Comparison of ENCODE assay signal across 13 mouse cellular contexts in the genomic region with DNA sequence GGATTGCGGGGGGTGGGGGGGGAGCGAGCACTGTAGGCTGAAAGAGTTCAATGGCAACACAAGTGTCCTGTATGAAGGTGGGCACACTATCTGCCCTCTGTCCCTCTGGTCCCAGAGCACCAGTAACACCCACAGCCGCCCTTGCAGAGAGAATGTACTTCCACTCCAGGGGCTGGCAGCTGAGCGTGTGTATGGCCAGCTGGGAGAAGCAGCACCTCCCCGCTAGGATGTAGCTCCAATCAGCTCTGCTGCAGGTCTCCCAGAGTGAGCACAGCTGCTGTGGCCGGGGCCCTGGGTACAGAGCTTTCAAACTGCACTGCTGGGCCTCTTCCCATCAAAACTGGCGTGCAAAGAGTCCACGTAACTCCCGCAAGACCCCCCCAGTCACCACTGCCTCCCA. TPM values are rescaled to one million over a fixed set of nuclear protein-coding genes. Genes with fewer than 3 reads are reported as not detected.
A peak's percentile ranks its signal among the peaks of the same experiment; 100 is the strongest.
DNase-seq lines count a peak whose midpoint lies in the region; ATAC-seq and TF ChIP-seq lines count a peak whose summit lies in the region.
"Had no signal": no experiment of that assay in that cellular context is flagged by ENCODE, and none has a peak within 500 bp of the region (broad histone marks: within the 10 kb centered on the region; RNA-seq: fewer than 3 reads in every experiment).

No protein-coding gene starts in this region.

- ATAC-seq in intestine, embryonic 15.5 days = no peak
- no peak for ATAC-seq in intestine, postnatal 0 days

- H3K4me1 ChIP-seq in intestine, embryonic 15.5 days (replicated peaks) = peaks cover 46% of the 10 kb centered on the region
- 0 out of 2 replicates have a peak, but pooled peaks cover 3% of the 10 kb centered on the region for H3K4me1 ChIP-seq in intestine, postnatal 0 days (replicated peaks; ENCODE audit: control insufficient read depth, insufficient read depth, low read length)

- H3K4me2 ChIP-seq in intestine, embryonic 15.5 days (replicated peaks) = no peak overlapping the region
- H3K4me2 ChIP-seq in intestine, postnatal 0 days (replicated peaks; ENCODE audit: low read depth) = no peak overlapping the region

- DNase-seq in adrenal gland, postnatal 14 days = peak; percentile 43
- DNase-seq in adrenal gland, postnatal 36 days = no peak
- peak; percentile 40 to 54 for DNase-seq in thymus, postnatal 10 days (ENCODE audit: low spot score in 2 of 2)
- DNase-seq in thymus, postnatal 25 days = no peak
- no peak for DNase-seq in layer of hippocampus, adult 18-20 months (ENCODE audit: low spot score in 2 of 2)
- DNase-seq in ovary, postnatal 10 days (ENCODE audit: low spot score) = no peak
- DNase-seq: adrenal gland, adult 2 months; cerebellum, adult 9-10 months; kidney, postnatal 36 days; lung, postnatal 14 days; right cerebral cortex, postnatal 14 days had no signal

- 53% methylated on average over 9 of the region's 9 CpGs for WGBS in intestine, embryonic 15.5 days
- 61% methylated on average over 9 of the region's 9 CpGs for WGBS in intestine, postnatal 0 days

- no peak for TF ChIP-seq CTCF in intestine, postnatal 0 days (IDR thresholded peaks at IDR 0.05; ENCODE audit: low read depth)

- H3K27ac ChIP-seq in intestine, embryonic 15.5 days = 0 out of 2 replicates have a peak overlapping the region, but pooled peaks have one; percentile 22
- H3K27ac ChIP-seq in intestine, postnatal 0 days (ENCODE audit: low read depth, low read length) = no peak overlapping the region

- no peak overlapping the region for H3K9ac ChIP-seq in intestine, embryonic 15.5 days
- H3K9ac ChIP-seq in intestine, postnatal 0 days (ENCODE audit: low read depth, low read length) = no peak overlapping the region

- H3K4me3 ChIP-seq in intestine, embryonic 15.5 days (replicated peaks) = no peak overlapping the region
- no peak overlapping the region for H3K4me3 ChIP-seq in intestine, postnatal 0 days (ENCODE audit: low read depth, low read length)

- no peaks in the 10 kb centered on the region for H3K9me3 ChIP-seq in intestine, embryonic 15.5 days
- H3K9me3 ChIP-seq in intestine, postnatal 0 days (ENCODE audit: control insufficient read depth) = no peaks in the 10 kb centered on the region

- no peaks in the 10 kb centered on the region for H3K27me3 ChIP-seq in intestine, embryonic 15.5 days (replicated peaks)
- H3K27me3 ChIP-seq in intestine, postnatal 0 days (replicated peaks; ENCODE audit: control insufficient read depth, insufficient read depth, low read length) = no peaks in the 10 kb centered on the region

- no peaks in the 10 kb centered on the region for H3K36me3 ChIP-seq in intestine, embryonic 15.5 days
- no peaks in the 10 kb centered on the region for H3K36me3 ChIP-seq in intestine, postnatal 0 days (ENCODE audit: control insufficient read depth, insufficient read depth)

RNA-seq across cellular contexts. Expression of a gene that starts 14.9 kb away (rescaled TPM):
- 40.8 and 45.4 TPM in 2 replicates for total RNA-seq in adrenal gland, postnatal 14 days (2021)
- 10 to 100 TPM; 43.5 to 58.3 TPM for total RNA-seq in adrenal gland, postnatal 36 days (2021)
- polyA plus RNA-seq in intestine, embryonic 15.5 days (2015; fragmentation: Nextera tagmentation; extraction: Ambion mirVana) = 8.0 and 8.6 TPM in 2 replicates
- 2.3 and 2.6 TPM in 2 replicates for polyA plus RNA-seq in intestine, postnatal 0 days (2015; fragmentation: Nextera tagmentation; extraction: Ambion mirVana)
- 10 to 100 TPM; 22.2 to 26.0 TPM for total RNA-seq in layer of hippocampus, adult 18-20 months (2021)

Comparison
In these comparisons a context has a peak if more than half of its experiments do, and no peak if none do; other contexts are left out.
1. DNase-seq: peak in adrenal gland, postnatal 14 days (single experiment) and thymus, postnatal 10 days (2 of 2); none in adrenal gland, postnatal 36 days (0 of 2), thymus, postnatal 25 days (single experiment), layer of hippocampus, adult 18-20 months (0 of 2) and ovary, postnatal 10 days (single experiment).